Mouse (Mus musculus): ENCODE results near the gene Dnajc8. TPM values are rescaled to one million over a fixed set of nuclear protein-coding genes. Genes with fewer than 3 reads are reported as not detected.

Gene Dnajc8
- polyA plus RNA-seq, 1 experiment from 2014 or later, result 217 TPM

DNA sequence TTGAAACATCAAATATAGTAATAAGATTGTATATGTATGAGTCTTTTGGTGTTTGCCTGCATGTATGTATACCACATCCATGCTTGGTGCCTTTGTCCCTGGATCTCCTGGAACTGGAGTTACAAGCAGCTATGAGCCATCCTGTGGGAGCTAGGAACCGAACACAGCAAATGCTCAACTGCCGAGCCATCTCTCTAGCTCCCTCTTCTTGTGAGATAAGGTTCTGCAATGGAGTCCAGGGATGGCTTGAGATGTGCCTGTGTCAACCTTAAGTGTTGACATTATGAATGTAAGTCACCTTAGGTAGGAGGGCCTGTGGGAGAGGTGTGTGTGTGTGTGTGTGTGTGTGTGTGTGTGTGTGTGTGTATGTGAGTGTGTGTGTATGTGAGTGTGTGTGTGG, 8.7 kb upstream of the Dnajc8 start:
- Histone ChIP-seq H3K9ac (ENCODE audit: low read length) (no peak overlapping the region), H3K4me3 (ENCODE audit: low read depth, low read length) (no peak overlapping the region), H3K27ac (ENCODE audit: low read depth, low read length) (no peak overlapping the region), H3K27me3 (ENCODE audit: control insufficient read depth, insufficient read depth, low read length) (no peaks in the 10 kb centered on the region), H3K4me1 (replicated peaks; ENCODE audit: control insufficient read depth, insufficient read depth, low read length) (0 out of 2 replicates have a peak, but pooled peaks cover 5% of the 10 kb centered on the region), H3K4me2 (ENCODE audit: low read depth, low read length, severe bottlenecking) (no peak overlapping the region), H3K36me3 (ENCODE audit: control insufficient read depth, insufficient read depth, low read length) (peaks cover 5% of the 10 kb centered on the region; the same call in 1 of the 2 replicates), H3K9me3 (ENCODE audit: control insufficient read depth, low read length) (no peaks in the 10 kb centered on the region)
- no peak for ATAC-seq (replicated peaks; ENCODE audit: low FRiP score)
- WGBS, result 55% methylated on average over 2 of the region's 2 CpGs
- DNase-seq (ENCODE audit: low spot score), result no peak

DNA sequence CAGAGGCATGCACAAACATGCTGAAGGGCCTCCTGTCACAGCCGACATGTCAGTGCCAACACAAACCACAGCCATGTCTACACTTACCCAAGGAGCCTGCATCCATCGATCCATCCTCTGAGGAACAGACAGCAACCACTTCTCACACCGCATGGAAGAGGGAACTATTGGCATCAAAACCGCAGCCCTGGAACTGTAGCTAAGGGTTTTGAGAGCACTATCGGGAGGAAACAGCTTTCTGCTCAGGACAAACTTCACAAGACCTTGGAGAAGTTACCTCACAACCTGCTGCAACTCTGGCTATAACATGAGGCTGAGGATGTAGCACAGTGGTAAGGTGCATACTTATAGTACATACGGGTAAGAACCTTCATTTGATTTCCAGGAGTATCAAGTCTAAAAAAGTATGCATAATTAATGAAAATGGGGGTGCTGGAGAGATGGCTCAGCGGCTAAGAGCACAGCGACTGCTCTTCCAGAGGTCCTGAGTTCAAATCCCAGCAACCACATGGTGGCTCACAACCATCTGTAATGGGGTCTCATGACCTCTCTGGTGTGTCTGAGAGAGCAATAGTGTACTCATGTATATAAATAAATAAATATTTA, 7.3 kb upstream of the Dnajc8 start:
- WGBS, result 96% methylated on average over 8 of the region's 8 CpGs
- H3K4me2 ChIP-seq (ENCODE audit: low read depth, low read length, severe bottlenecking), result no peak overlapping the region

DNA sequence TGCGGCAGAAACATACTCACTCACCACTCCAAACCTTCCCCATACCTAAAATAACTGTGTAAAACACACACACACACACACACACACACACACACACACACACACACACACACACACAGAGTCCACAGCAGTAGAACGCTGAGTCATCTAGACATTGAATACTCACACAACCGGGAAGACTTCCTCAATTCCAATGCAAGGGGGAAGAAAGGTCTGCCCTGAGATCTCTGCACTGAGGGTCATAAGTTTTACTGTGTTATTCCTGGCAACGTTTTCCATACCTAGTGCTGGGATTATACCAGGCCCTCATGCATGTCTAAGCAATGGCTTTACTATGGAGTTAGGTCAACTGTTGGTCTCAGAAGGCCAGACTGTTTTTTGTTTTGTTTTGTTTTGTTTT, 6.0 kb upstream of the Dnajc8 start:
- H3K4me2 ChIP-seq (ENCODE audit: low read depth, low read length, severe bottlenecking), result no peak overlapping the region
- no peak for DNase-seq (ENCODE audit: low spot score)
- H3K27ac ChIP-seq (ENCODE audit: low read depth, low read length), result no peak overlapping the region
- no peaks in the 10 kb centered on the region for H3K27me3 ChIP-seq (ENCODE audit: control insufficient read depth, insufficient read depth, low read length)
- ATAC-seq (replicated peaks; ENCODE audit: low FRiP score), result no peak
- H3K9me3 ChIP-seq (ENCODE audit: control insufficient read depth, low read length), result no peaks in the 10 kb centered on the region
- 87% methylated on average over 4 of the region's 4 CpGs for WGBS
- no peak overlapping the region for H3K4me3 ChIP-seq (ENCODE audit: low read depth, low read length)
- no peak overlapping the region for H3K9ac ChIP-seq (ENCODE audit: low read length)
- peaks cover 5% of the 10 kb centered on the region; the same call in 1 of the 2 replicates for H3K36me3 ChIP-seq (ENCODE audit: control insufficient read depth, insufficient read depth, low read length)
- H3K4me1 ChIP-seq (replicated peaks; ENCODE audit: control insufficient read depth, insufficient read depth, low read length), result peaks cover 10% of the 10 kb centered on the region; the same call in 1 of the 2 replicates

More for the DNA sequence above, 7.3 kb upstream of the Dnajc8 start:
- Histone ChIP-seq H3K27ac (ENCODE audit: low read depth, low read length) (no peak overlapping the region), H3K9ac (ENCODE audit: low read length) (no peak overlapping the region), H3K4me1 (replicated peaks; ENCODE audit: control insufficient read depth, insufficient read depth, low read length) (0 out of 2 replicates have a peak, but pooled peaks cover 7% of the 10 kb centered on the region), H3K9me3 (ENCODE audit: control insufficient read depth, low read length) (no peaks in the 10 kb centered on the region), H3K27me3 (ENCODE audit: control insufficient read depth, insufficient read depth, low read length) (no peaks in the 10 kb centered on the region), H3K4me3 (ENCODE audit: low read depth, low read length) (no peak overlapping the region), H3K36me3 (ENCODE audit: control insufficient read depth, insufficient read depth, low read length) (peaks cover 5% of the 10 kb centered on the region; the same call in 1 of the 2 replicates)
- no peak for ATAC-seq (replicated peaks; ENCODE audit: low FRiP score)
- DNase-seq (ENCODE audit: low spot score), result no peak

DNA sequence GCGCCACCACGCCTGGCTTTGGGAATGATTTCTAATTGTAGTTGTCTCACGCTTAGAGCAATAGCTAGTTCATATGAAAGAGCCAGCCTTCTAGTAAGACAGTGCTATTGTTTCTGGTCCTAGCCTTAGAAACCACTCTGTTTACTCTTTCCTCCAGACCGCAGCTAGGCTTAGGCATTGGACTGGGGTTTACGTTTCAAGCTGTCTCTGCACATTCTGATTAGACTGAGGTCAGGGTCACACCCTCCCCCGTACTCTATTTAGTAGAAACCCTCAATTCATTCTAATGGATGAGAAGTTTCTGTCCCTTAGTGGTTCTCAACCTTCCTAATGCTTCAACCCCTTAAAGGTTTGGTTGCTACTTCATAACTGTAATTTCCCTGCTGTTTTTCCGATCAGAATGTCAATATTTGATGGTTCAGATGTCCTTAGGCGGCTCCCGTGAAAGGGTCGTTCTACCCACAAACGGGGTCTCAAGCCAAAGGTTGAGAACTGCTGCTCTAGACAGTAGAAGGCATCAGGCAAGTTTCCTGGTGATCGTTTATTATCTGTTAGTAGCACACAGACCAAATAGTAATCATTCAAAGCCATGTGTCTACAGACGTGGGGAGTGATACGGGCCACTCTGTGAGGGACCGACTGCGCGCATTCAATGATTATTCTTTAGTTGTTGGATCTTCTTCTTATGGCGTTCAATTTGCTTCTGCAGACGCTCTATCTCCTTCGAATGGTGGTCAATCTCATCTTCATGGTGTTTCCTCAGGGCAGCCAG, 5.1 kb upstream of the Dnajc8 start:
- Histone ChIP-seq H3K36me3 (ENCODE audit: control insufficient read depth, insufficient read depth, low read length) (peaks cover 5% of the 10 kb centered on the region; the same call in 1 of the 2 replicates), H3K9me3 (ENCODE audit: control insufficient read depth, low read length) (no peaks in the 10 kb centered on the region), H3K4me2 (ENCODE audit: low read depth, low read length, severe bottlenecking) (no peak overlapping the region), H3K4me1 (replicated peaks; ENCODE audit: control insufficient read depth, insufficient read depth, low read length) (peaks cover 6% of the 10 kb centered on the region; the same call in 1 of the 2 replicates), H3K9ac (ENCODE audit: low read length) (no peak overlapping the region), H3K27me3 (ENCODE audit: control insufficient read depth, insufficient read depth, low read length) (no peaks in the 10 kb centered on the region), H3K4me3 (ENCODE audit: low read depth, low read length) (no peak overlapping the region), H3K27ac (ENCODE audit: low read depth, low read length) (no peak overlapping the region)
- WGBS, result 95% methylated on average over 20 of the region's 20 CpGs
- DNase-seq (ENCODE audit: low spot score) (no peak), ATAC-seq (replicated peaks; ENCODE audit: low FRiP score) (no peak)

DNA sequence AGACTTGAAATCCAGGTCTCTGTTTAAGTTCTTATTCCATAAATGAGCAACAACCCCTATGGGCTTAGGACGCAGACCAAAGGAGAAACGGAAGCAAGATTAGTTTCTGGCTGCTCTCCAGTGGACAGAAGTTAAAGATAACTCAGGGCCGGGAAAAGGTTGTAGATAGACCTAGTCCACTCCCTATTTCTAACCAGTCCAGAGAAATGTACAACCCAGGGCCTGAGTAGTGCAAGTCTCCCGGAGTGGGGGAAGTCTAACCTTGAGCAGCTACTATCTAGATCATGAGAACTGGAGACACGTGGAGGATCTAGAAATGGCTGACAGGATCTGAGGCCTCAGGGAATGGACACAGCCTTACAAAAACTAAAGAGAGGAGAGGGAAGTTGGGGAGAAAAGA, 2.9 kb upstream of the Dnajc8 start:
- H3K9me3 ChIP-seq (ENCODE audit: control insufficient read depth, low read length), result no peaks in the 10 kb centered on the region
- peak overlapping the region; percentile 77 for H3K4me3 ChIP-seq (ENCODE audit: low read depth, low read length)
- H3K27me3 ChIP-seq (ENCODE audit: control insufficient read depth, insufficient read depth, low read length), result no peaks in the 10 kb centered on the region
- peaks cover 8% of the 10 kb centered on the region; the same call in 1 of the 2 replicates for H3K4me1 ChIP-seq (replicated peaks; ENCODE audit: control insufficient read depth, insufficient read depth, low read length)
- H3K36me3 ChIP-seq (ENCODE audit: control insufficient read depth, insufficient read depth, low read length), result peaks cover 5% of the 10 kb centered on the region; the same call in 1 of the 2 replicates
- peak overlapping the region; percentile 93 for H3K9ac ChIP-seq (ENCODE audit: low read length)
- H3K27ac ChIP-seq (ENCODE audit: low read depth, low read length), result peak overlapping the region; percentile 76
- WGBS, result 43% methylated on average over 5 of the region's 5 CpGs
- no peak for ATAC-seq (replicated peaks; ENCODE audit: low FRiP score)
- H3K4me2 ChIP-seq (ENCODE audit: low read depth, low read length, severe bottlenecking), result peak overlapping the region; percentile 94
- DNase-seq (ENCODE audit: low spot score), result no peak

DNA sequence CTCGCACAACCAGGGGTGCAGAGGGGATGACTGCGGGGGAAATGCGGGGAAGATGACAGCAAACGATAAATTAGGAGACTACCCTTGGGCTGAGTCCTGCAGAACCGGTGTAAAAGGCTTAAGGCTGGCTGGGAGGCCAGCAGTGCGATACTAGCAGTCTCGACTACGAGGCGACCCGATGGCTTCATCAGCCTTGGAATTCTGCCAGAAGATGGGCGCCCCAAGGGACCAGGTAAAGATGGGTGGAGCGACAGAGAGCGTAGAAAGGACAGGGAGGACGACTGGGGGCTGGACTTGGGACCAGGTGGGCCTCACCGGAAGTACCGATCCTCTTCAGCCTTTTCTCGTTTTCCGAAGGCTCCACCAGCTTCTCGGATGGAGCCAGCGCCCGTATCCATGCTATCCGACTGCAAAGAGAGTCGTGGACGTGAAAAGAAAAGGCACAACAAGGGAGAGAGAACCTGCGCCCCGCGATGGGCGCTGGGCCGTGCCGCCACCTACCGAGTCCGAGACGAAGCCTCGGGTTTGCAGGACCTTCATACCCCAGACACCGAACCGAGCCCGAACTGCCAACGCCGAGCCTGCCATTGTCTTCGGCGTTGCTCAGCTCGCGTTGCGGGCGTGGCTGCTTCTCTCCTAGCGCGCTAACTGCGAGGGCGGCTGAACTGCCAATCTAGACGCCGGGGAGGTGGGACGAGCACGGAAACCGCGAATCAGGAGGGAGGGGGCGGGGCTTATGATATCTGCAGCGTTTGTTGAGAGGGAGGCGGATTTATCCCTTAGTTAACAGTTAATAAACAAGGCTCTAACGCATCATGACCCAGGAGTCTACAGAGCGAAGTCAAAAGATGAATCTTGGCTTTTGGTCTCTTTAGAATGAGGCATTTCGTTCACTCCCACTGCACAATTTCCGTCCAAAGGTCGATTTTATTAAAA, 2.1 kb upstream of the Dnajc8 start, which contains the start of gene Atpif1:
Atpif1 (minus strand) TSS at position 679 of the 936 bp plus-strand sequence.
- H3K9me3 ChIP-seq (ENCODE audit: control insufficient read depth, low read length), result no peaks in the 10 kb centered on the region
- no peaks in the 10 kb centered on the region for H3K27me3 ChIP-seq (ENCODE audit: control insufficient read depth, insufficient read depth, low read length)
- DNase-seq (ENCODE audit: low spot score), result peak; percentile 95
- H3K36me3 ChIP-seq (ENCODE audit: control insufficient read depth, insufficient read depth, low read length), result peaks cover 5% of the 10 kb centered on the region; the same call in 1 of the 2 replicates
- ATAC-seq (replicated peaks; ENCODE audit: low FRiP score), result peak; percentile 90
- H3K9ac ChIP-seq (ENCODE audit: low read length), result peak within 1 kb of the TSS; percentile 93
- WGBS, result under 1% methylated on average over 63 of the region's 63 CpGs
- H3K4me2 ChIP-seq (ENCODE audit: low read depth, low read length, severe bottlenecking), result peak within 1 kb of the TSS; percentile 94
- H3K4me1 ChIP-seq (replicated peaks; ENCODE audit: control insufficient read depth, insufficient read depth, low read length), result peaks cover 8% of the 10 kb centered on the region; the same call in 1 of the 2 replicates
- peak within 1 kb of the TSS; percentile 77 for H3K4me3 ChIP-seq (ENCODE audit: low read depth, low read length)
- peak within 1 kb of the TSS; percentile 76 for H3K27ac ChIP-seq (ENCODE audit: low read depth, low read length)

DNA sequence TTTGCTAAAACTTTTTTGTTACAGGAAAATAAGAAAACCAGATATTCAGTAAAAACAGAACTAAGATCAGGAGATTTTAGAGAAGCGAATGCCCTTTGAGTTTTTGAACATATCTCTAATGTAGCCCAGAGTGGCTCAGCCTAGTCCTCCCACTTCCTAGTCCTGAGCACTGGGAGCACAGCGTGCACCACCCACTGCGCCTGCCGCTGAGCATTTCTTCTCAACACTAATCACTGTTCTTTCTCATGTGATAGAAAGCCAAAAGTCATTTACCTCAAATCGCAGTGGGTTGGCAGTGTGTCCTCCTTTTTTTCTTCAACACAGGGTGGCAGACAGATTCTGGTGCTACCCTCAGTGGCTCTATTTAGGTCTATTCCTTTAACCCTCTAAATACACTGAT, 4.1 kb downstream of the Dnajc8 start:
- Histone ChIP-seq H3K4me3 (ENCODE audit: low read depth, low read length) (no peak overlapping the region), H3K4me2 (ENCODE audit: low read depth, low read length, severe bottlenecking) (no peak overlapping the region), H3K36me3 (ENCODE audit: control insufficient read depth, insufficient read depth, low read length) (peaks cover 4% of the 10 kb centered on the region; the same call in 1 of the 2 replicates), H3K27me3 (ENCODE audit: control insufficient read depth, insufficient read depth, low read length) (no peaks in the 10 kb centered on the region), H3K9me3 (ENCODE audit: control insufficient read depth, low read length) (no peaks in the 10 kb centered on the region), H3K9ac (ENCODE audit: low read length) (no peak overlapping the region), H3K27ac (ENCODE audit: low read depth, low read length) (no peak overlapping the region), H3K4me1 (replicated peaks; ENCODE audit: control insufficient read depth, insufficient read depth, low read length) (peaks cover 2% of the 10 kb centered on the region; the same call in 1 of the 2 replicates)
- ATAC-seq (replicated peaks; ENCODE audit: low FRiP score), result no peak
- 93% methylated on average over 5 of the region's 5 CpGs for WGBS
- DNase-seq (ENCODE audit: low spot score), result no peak

DNA sequence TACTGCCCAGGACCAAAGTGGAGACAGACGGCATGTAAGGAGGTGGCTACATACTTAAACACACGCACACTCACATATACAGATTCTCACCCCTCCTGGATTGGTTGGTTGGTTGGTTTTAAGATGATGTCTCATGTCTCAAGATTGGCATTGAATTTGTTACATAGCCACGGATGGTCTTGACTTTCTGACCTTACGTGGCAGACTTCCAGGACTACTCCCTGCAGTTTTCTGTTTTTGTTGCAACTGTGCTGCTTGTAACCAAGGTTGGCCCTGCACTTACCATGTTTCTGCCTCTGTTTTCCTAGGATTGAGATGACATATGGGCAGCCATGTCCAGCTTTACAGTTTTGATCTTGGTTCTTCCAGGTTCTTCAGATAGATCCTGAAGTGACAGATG, 6.1 kb downstream of the Dnajc8 start:
- H3K36me3 ChIP-seq (ENCODE audit: control insufficient read depth, insufficient read depth, low read length), result peaks cover 7% of the 10 kb centered on the region

More for the DNA sequence above, 6.1 kb downstream of the Dnajc8 start:
- Histone ChIP-seq H3K9ac (ENCODE audit: low read length) (no peak overlapping the region), H3K4me3 (ENCODE audit: low read depth, low read length) (no peak overlapping the region), H3K4me2 (ENCODE audit: low read depth, low read length, severe bottlenecking) (no peak overlapping the region), H3K4me1 (replicated peaks; ENCODE audit: control insufficient read depth, insufficient read depth, low read length) (peaks cover under 1% of the 10 kb centered on the region; the same call in 1 of the 2 replicates), H3K9me3 (ENCODE audit: control insufficient read depth, low read length) (no peaks in the 10 kb centered on the region), H3K27me3 (ENCODE audit: control insufficient read depth, insufficient read depth, low read length) (no peaks in the 10 kb centered on the region), H3K27ac (ENCODE audit: low read depth, low read length) (no peak overlapping the region)
- 92% methylated on average over 4 of the region's 4 CpGs for WGBS
- ATAC-seq (replicated peaks; ENCODE audit: low FRiP score) (no peak), DNase-seq (ENCODE audit: low spot score) (no peak)
